Mouse (Mus musculus) heart, adult 2 months (tissue): Measurements from ENCODE around the gene Lrrc4. TPM values are rescaled to one million over a fixed set of nuclear protein-coding genes. Genes with fewer than 3 reads are reported as not detected.
A peak's percentile ranks its signal among the peaks of the same experiment; 100 is the strongest.

ENCODE experiments used
- DNase-seq, 2 experiments: peaks; one replicate each; pipeline ENCODE4 v3.0.0; 2021
- H3K27ac ChIP-seq: fragments of 200-600 bp; 2 replicates; pipeline ENCODE4 v1.8.1; 2022
- H3K27me3 ChIP-seq: fragments of 200-500 bp; 2 replicates; pipeline ENCODE4 v1.6.1; 2012; ENCODE audit warnings: mild to moderate bottlenecking, low read length, inconsistent platforms, mixed read lengths; ENCODE audit not compliant: control insufficient read depth, insufficient read depth
- H3K36me3 ChIP-seq: fragments of 200-500 bp; 2 replicates; pipeline ENCODE4 v1.6.1; 2012; ENCODE audit warnings: low read length, inconsistent platforms; ENCODE audit not compliant: control insufficient read depth, insufficient read depth
- H3K4me1 ChIP-seq: fragments of 200-500 bp; 2 replicates; pipeline ENCODE4 v1.6.1; 2011; ENCODE audit warnings: low read length; ENCODE audit not compliant: control insufficient read depth, insufficient read depth
- H3K4me3 ChIP-seq: fragments of 200-600 bp; 2 replicates; pipeline ENCODE4 v1.8.1; 2022
- H3K79me2 ChIP-seq: fragments of 200-500 bp; replicated peaks from 2 replicates; pipeline ENCODE4 v1.6.1; 2012; ENCODE audit warnings: mild to moderate bottlenecking, inconsistent platforms, low read length, moderate library complexity, mixed read lengths; ENCODE audit not compliant: control insufficient read depth, insufficient read depth
- H3K9ac ChIP-seq: fragments of 200-500 bp; 2 replicates; pipeline ENCODE4 v1.6.1; 2012; ENCODE audit warnings: low read depth, mild to moderate bottlenecking, control low read depth, inconsistent platforms, low read length, mixed read lengths
- CTCF ChIP-seq: fragments of 200-600 bp; IDR thresholded peaks from 2 replicates; pipeline ENCODE4 v1.8.1; 2022; ENCODE audit warnings: antibody characterized with exemption, mild to moderate bottlenecking, moderate library complexity
- EP300 ChIP-seq: fragments of 200-500 bp; IDR thresholded peaks from 2 replicates; pipeline ENCODE4 v1.6.1; 2011; ENCODE audit warnings: low read depth, low read length, control low read depth; ENCODE audit not compliant: insufficient read depth
- POLR2A ChIP-seq: fragments of 200-500 bp; IDR thresholded peaks from 2 replicates; pipeline ENCODE4 v1.6.1; 2011; ENCODE audit warnings: mild to moderate bottlenecking, low read depth, low read length, control low read depth; ENCODE audit not compliant: insufficient read depth
- WGBS: fragments of 180-500 bp; shearing (Covaris S2); methylation state at CpG from one replicate; pipeline ENCODE4 v1.1.7; 2018; 5-methylcytosine and 5-hydroxymethylcytosine counted together
- intact Hi-C: fragments of 180-260 bp; cut with DNase I; formaldehyde crosslinking; loops from one replicate; pipeline ENCODE4 v1.15.1; 2025
- polyA plus RNA-seq: library from polyadenylated mRNA; depleted of rRNA; stranded (reverse); fragments of >200 nt; gene quantifications from 2 replicates; pipeline ENCODE4 v1.2.3, GENCODE M21; 2012
- total RNA-seq, 2 experiments: library from RNA; stranded (reverse); gene quantifications; 2 replicates each; pipeline ENCODE4 v1.2.3; 2021

Lrrc4 gene
- total and polyA plus RNA-seq, 3 experiments: 0.43 to 0.68 (median 0.47) TPM

DNA sequence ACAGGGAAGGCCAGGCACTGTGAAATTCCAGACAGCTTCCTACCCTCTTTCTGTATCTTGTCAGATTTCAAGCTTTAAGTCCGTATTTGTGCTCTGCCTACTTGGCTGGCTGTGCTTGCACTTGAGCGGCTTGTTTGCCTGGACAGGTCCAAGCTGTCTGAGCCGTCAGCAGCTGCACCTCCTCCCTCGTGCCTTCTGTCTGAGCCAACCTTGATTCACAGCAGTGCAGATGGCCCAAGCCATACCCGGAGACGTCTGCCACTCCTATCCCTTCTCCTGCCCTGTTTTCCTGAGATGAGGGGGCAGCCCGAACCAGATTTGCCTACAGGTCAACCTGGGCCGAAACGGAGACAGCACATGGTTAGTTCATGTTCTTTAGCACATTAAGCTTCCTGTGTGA is 14.5 kb downstream of the Lrrc4 start:
- Histone ChIP-seq H3K4me1 (no peaks in the 10 kb centered on the region), H3K79me2 (no peaks in the 10 kb centered on the region), H3K4me3 (no peak overlapping the region), H3K36me3 (no peaks in the 10 kb centered on the region), H3K27me3 (no peaks in the 10 kb centered on the region), H3K27ac (no peak overlapping the region), H3K9ac (no peak overlapping the region)
- DNase-seq: peak in 1 of 2 experiments; percentile 28
- TF ChIP-seq CTCF (no peak), POLR2A (no peak), EP300 (no peak)
- intact Hi-C loops: no loop called here
- WGBS: 44% methylated on average over 9 of the region's 9 CpGs

DNA sequence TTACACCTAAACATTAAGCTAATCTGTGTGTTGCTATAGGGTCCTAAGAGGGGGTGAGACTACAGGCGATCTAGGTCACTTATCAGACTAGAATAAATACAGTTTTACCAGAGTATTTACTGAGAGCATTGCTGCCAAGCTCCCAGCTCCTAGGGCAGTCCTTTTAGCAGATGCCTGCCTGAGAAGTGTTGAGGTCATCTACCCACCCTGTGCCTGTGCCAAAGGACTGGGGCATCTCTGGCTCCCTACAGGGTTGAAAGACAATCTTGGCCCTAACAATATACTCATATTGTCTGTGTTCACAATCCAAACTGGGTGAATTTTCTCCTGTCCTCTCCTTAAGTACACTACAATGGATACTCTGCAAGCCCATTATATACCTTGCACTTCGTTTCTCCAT is 16.7 kb downstream of the Lrrc4 start:
- whole genome bisulfite sequencing: 93% methylated on average over 2 of the region's 2 CpGs
- DNase-seq: no peak
- no peak overlapping the region for H3K4me3 ChIP-seq
- H3K4me1 ChIP-seq: peaks cover 1% of the 10 kb centered on the region; the same call in 1 of the 2 replicates
- TF ChIP-seq POLR2A: no peak
- no peak for TF ChIP-seq EP300
- TF ChIP-seq CTCF: no peak
- H3K9ac ChIP-seq: no peak overlapping the region
- H3K27ac ChIP-seq: no peak overlapping the region
- no peaks in the 10 kb centered on the region for H3K36me3 ChIP-seq
- intact Hi-C loops: no loop called here
- no peaks in the 10 kb centered on the region for H3K79me2 ChIP-seq
- no peaks in the 10 kb centered on the region for H3K27me3 ChIP-seq

DNA sequence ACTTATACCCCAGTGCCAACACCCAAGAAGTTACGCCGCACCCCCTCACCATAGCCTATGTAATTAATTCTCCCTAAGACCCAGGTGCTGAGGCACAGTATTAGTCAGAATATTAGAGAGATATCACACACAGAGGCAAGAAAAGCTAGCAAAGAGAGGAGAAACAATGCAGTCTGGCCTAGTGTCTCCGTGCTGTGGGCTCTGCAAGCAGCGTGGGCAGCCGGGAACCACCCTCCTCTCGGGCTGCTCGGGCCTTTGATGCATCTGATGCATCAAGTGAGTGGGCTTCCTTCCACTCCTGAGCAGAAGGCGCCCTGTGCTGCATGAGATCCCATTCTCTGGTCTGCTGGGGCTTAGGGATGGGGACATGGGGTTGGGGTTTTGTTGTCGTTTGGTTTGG is 18.5 kb downstream of the Lrrc4 start:
- Histone ChIP-seq H3K4me1 (peaks cover 1% of the 10 kb centered on the region; the same call in 1 of the 2 replicates), H3K4me3 (no peak overlapping the region), H3K36me3 (no peaks in the 10 kb centered on the region), H3K27me3 (no peaks in the 10 kb centered on the region), H3K27ac (no peak overlapping the region), H3K9ac (no peak overlapping the region), H3K79me2 (no peaks in the 10 kb centered on the region)
- TF ChIP-seq POLR2A (no peak), CTCF (no peak), EP300 (no peak)
- DNase-seq: no peak
- WGBS: 92% methylated on average over 9 of the region's 9 CpGs
- intact Hi-C loops: no loop called here

DNA sequence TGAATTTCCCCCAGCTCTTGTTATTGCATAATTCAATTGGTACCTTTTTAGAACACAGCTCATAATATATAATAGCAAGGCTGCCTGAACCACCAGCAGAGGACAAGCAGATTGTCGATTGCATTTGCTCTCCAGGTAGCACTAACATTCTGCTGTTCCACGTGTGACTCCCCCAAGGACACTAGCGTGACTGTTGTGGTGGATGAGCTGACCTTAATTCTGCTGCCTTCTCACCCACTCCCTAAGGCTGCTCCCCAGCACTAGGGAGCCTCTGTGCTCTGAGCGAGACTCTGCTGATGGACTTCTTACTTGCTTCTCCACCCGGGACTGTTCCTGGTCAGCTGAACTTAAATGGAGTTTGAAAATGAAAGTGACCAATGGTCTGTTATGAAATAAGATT is 26.8 kb downstream of the Lrrc4 start:
- H3K4me3 ChIP-seq: no peak overlapping the region
- H3K36me3 ChIP-seq: no peaks in the 10 kb centered on the region
- H3K79me2 ChIP-seq: no peaks in the 10 kb centered on the region
- DNase-seq: no peak
- intact Hi-C loops: no loop called here
- no peak overlapping the region for H3K27ac ChIP-seq
- TF ChIP-seq CTCF (no peak), EP300 (no peak), POLR2A (no peak)
- no peak overlapping the region for H3K9ac ChIP-seq
- no peaks in the 10 kb centered on the region for H3K27me3 ChIP-seq
- no peaks in the 10 kb centered on the region for H3K4me1 ChIP-seq
- 94% methylated on average over 5 of the region's 5 CpGs for WGBS

DNA sequence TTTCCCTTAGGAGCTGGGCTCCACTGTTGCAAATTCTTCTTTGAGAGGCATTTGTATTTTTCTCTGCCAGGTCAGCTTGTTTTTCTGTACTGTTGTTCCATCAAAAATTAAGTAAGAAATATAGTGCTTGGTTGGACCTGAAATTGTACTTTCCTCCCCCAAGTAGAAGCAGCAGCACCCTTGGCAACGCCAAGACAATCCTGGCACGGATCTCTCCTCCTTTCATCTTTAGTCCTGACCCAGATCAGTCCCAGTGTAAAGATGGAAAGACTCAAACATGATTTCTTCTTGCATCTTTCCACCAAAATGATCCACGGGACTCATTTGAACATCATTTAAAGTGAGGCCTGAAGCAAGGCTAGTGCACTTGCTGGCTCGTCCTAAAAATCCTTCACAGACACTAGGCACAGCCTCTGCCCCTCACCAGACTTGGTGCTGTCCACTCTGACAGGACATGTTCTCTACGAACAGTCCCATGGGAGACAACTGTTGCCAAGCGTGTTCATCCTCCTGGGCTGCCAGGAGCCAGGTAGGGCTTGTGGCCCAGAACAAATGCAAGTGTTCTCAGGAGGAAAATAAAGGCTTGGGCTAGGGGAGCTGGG is 27.8 kb downstream of the Lrrc4 start:
- 87% methylated on average over 6 of the region's 6 CpGs for WGBS

DNA sequence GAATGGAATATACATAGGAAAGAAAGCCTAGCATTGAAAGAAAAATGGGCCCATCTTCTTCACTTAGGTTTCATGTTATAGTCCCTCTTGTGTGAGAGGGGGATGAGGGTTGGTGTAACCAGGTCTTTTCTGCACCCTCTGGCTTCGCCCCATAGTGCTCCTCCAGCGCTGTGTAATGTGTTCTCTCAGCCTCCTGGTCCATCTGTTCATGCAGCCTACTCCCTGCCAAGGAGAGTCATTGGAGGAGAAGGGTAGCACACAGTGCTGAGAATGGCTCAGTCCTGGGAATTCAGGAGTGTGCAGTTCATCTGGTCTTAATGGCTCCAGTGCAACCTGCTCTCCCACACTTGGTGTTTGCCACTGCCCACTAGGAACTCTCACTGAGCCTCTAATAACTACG is 30.6 kb downstream of the Lrrc4 start:
- Histone ChIP-seq H3K36me3 (no peaks in the 10 kb centered on the region), H3K27me3 (no peaks in the 10 kb centered on the region), H3K27ac (no peak overlapping the region), H3K9ac (no peak overlapping the region), H3K4me3 (no peak overlapping the region), H3K79me2 (no peaks in the 10 kb centered on the region), H3K4me1 (no peaks in the 10 kb centered on the region)
- intact Hi-C loops: no loop called here
- TF ChIP-seq CTCF (no peak), EP300 (no peak), POLR2A (no peak)
- no peak for DNase-seq
- WGBS: 91% methylated on average over 3 of the region's 3 CpGs

More for the DNA sequence above, 27.8 kb downstream of the Lrrc4 start:
- Histone ChIP-seq H3K36me3 (no peaks in the 10 kb centered on the region), H3K79me2 (no peaks in the 10 kb centered on the region), H3K27me3 (no peaks in the 10 kb centered on the region), H3K4me1 (no peaks in the 10 kb centered on the region), H3K4me3 (no peak overlapping the region), H3K9ac (no peak overlapping the region), H3K27ac (no peak overlapping the region)
- intact Hi-C loops: no loop called here
- no peak for DNase-seq
- TF ChIP-seq EP300 (no peak), POLR2A (no peak), CTCF (no peak)
